Mouse (Mus musculus) gastrocnemius, postnatal 14 days (tissue): ENCODE data around the gene Iqcn. TPM values are rescaled to one million over a fixed set of nuclear protein-coding genes. Genes with fewer than 3 reads are reported as not detected.

Experiments used
- DNase-seq: peaks from one replicate; pipeline ENCODE4 v3.0.0; 2021; ENCODE audit warnings: mixed read lengths
- intact Hi-C: fragments of 180-260 bp; cut with DNase I; formaldehyde crosslinking; loops from one replicate; pipeline ENCODE4 v1.15.1; 2025; ENCODE audit warnings: low total_unique reads
- total RNA-seq, 2 experiments: library from RNA; stranded (reverse); gene quantifications; 2 replicates each; pipeline ENCODE4 v1.2.3; 2021

The Iqcn gene
- total RNA-seq, 2 experiments from 2014 or later: 0.04 TPM; not detected in 1

GRCm38 (mm10) chr8:70760775-70761406, 57.6 kb downstream of the Iqcn start, which contains the start of gene Mpv17l2:
Mpv17l2 (minus strand) TSS chr8:70760946.
- intact Hi-C loops: no loop called here
- DNase-seq: peak; percentile 94

DNA sequence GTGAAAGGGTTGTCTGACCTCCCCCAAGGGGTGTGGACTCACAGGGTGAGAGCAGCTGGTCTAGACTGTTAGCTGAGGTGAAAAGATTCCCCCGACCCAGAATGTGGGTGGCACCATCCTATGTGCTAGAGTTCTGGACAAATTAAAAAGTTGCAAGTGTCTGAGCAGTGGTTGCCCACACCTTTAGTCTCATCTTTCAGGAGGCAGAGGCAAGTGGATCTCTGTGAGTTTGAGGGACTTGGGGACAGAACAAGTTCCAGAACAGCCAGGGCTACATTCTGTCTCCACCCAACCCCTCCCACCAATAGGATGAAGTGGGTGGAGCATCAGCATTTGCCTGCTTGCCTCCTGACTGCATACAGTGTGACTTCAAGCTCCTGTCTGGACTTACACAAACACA, 58.9 kb downstream of the Iqcn start:
- DNase-seq: peak; percentile 4
- intact Hi-C loops: no loop called here

- intact Hi-C loops: no loop called here
- no peak for DNase-seq
Measured at GRCm38 (mm10) chr8:70763354-70763753, 60.1 kb downstream of the Iqcn start.

- intact Hi-C loops: no loop called here
- no peak for DNase-seq
Measured at GRCm38 (mm10) chr8:70764026-70764425, 60.8 kb downstream of the Iqcn start.

- intact Hi-C loops: loop anchor here (5.0 kb wide), 1 partner anchor 37 kb away; no protein-coding TSS in a partner anchor
- DNase-seq: no peak
Measured at GRCm38 (mm10) chr8:70764676-70765075, 61.4 kb downstream of the Iqcn start.

- DNase-seq: no peak
- intact Hi-C loops: loop anchor here (5.0 kb wide), 1 partner anchor 38 kb away; no protein-coding TSS in a partner anchor
Measured at GRCm38 (mm10) chr8:70765329-70765728, 62.1 kb downstream of the Iqcn start.

GRCm38 (mm10) chr8:70765838-70766570, 62.7 kb downstream of the Iqcn start:
- no peak for DNase-seq
- intact Hi-C loops: loop anchor here (5.0 kb wide), 1 partner anchor 39 kb away; no protein-coding TSS in a partner anchor

GRCm38 (mm10) chr8:70766571-70767440, 63.5 kb downstream of the Iqcn start:
- DNase-seq: peak; percentile 71
- intact Hi-C loops: loop anchor here (5.0 kb wide), 1 partner anchor 40 kb away; no protein-coding TSS in a partner anchor

Other genes with a start within 250 kb of the Iqcn start
- 1 to 10 TPM; 5.4 TPM for gene Klhl26, start 226.5 kb upstream of the Iqcn start, total RNA-seq
- gene Tmem59l, start 216.1 kb upstream of the Iqcn start, total RNA-seq: not detected
- 1 to 10 TPM; 1.5 to 1.9 TPM for gene Crlf1, start 210.3 kb upstream of the Iqcn start, total RNA-seq
- gene Rex1bd, start 196.7 kb upstream of the Iqcn start, total RNA-seq: 100 to 1,000 TPM; 118 to 122 TPM
- gene Uba52, start 192.7 kb upstream of the Iqcn start, total RNA-seq: 1,000 to 10,000 TPM; 1,030 to 1,066 TPM
- 100 to 1,000 TPM; 116 to 117 TPM for gene Fkbp8, start 175.7 kb upstream of the Iqcn start, total RNA-seq
- gene Kxd1, start 175.5 kb upstream of the Iqcn start, total RNA-seq: 10 to 100 TPM; 64.9 to 73.0 TPM
- gene Ell, start 164.0 kb upstream of the Iqcn start, total RNA-seq: 10 to 100 TPM in 1 of 2 experiments, 1 to 10 TPM in 1; 9.0 to 10.3 TPM
- gene Isyna1, start 109.1 kb upstream of the Iqcn start, total RNA-seq: 10 to 100 TPM; 18.7 to 24.7 TPM
- 10 to 100 TPM; 22.9 to 25.7 TPM for gene Ssbp4, start 94.6 kb upstream of the Iqcn start, total RNA-seq
- under 1 TPM; 0.53 to 0.88 TPM for gene Lrrc25, start 87.3 kb upstream of the Iqcn start, total RNA-seq
- not detected for gene Gdf15, start 71.0 kb upstream of the Iqcn start, total RNA-seq
- 10 to 100 TPM; 18.2 to 21.6 TPM for gene Pgpep1, start 43.1 kb upstream of the Iqcn start, total RNA-seq
- gene Lsm4, start 30.2 kb upstream of the Iqcn start, total RNA-seq: 10 to 100 TPM; 65.9 to 77.0 TPM
- gene Jund, start 4.5 kb upstream of the Iqcn start, total RNA-seq: 10 to 100 TPM; 73.5 to 87.4 TPM
- not detected for gene Gm3336, start 15.1 kb downstream of the Iqcn start, total RNA-seq
- 1 to 10 TPM; 2.9 to 3.4 TPM for gene Pde4c, start 20.3 kb downstream of the Iqcn start, total RNA-seq
- gene Rab3a, start 51.2 kb downstream of the Iqcn start, total RNA-seq: 10 to 100 TPM; 44.3 to 45.1 TPM
- gene Mpv17l2, start 57.5 kb downstream of the Iqcn start, total RNA-seq: 10 to 100 TPM; 28.3 to 31.9 TPM
- gene Pik3r2, start 73.3 kb downstream of the Iqcn start, total RNA-seq: 10 to 100 TPM; 23.0 to 27.9 TPM
- 1 to 10 TPM; 5.2 to 7.0 TPM for gene Mast3, start 101.6 kb downstream of the Iqcn start, total RNA-seq
- under 1 TPM in 1 of 2 experiments, not detected in 1; 0.09 TPM for gene Il12rb1, start 105.0 kb downstream of the Iqcn start, total RNA-seq
- gene Arrdc2, start 136.3 kb downstream of the Iqcn start, total RNA-seq: 10 to 100 TPM in 1 of 2 experiments, 1 to 10 TPM in 1; 4.8 to 71.3 TPM
- 1 to 10 TPM; 5.4 to 6.6 TPM for gene Kcnn1, start 159.8 kb downstream of the Iqcn start, total RNA-seq
- 10 to 100 TPM; 50.3 to 50.9 TPM for gene Ccdc124, start 170.5 kb downstream of the Iqcn start, total RNA-seq
- gene Slc5a5, start 189.3 kb downstream of the Iqcn start, total RNA-seq: under 1 TPM in 1 of 2 experiments, not detected in 1; 0.08 TPM
- gene Rpl18a, start 194.0 kb downstream of the Iqcn start, total RNA-seq: 1,000 to 10,000 TPM; 1,213 to 1,382 TPM
- 10 to 100 TPM; 13.8 to 15.5 TPM for gene Map1s, start 202.5 kb downstream of the Iqcn start, total RNA-seq